Mouse (Mus musculus) kidney, embryonic 16.5 days (tissue): ENCODE data around the gene Cers6. TPM values are rescaled to one million over a fixed set of nuclear protein-coding genes. Genes with fewer than 3 reads are reported as not detected.

Source experiments
- ATAC-seq: fragments of 200-750 bp; cut with Nextera tagmentation; 2 replicates; pipeline ENCODE4 v1.8.0; 2017; ENCODE audit warnings: moderate TSS enrichment; ENCODE audit not compliant: low FRiP score, low TSS enrichment
- H3K27ac ChIP-seq: fragments of 300-500 bp; sonication (generic); 2 replicates; pipeline ENCODE4 v1.5.1; 2014; ENCODE audit warnings: low read length
- H3K27me3 ChIP-seq: fragments of 300-500 bp; sonication (generic); 2 replicates; pipeline ENCODE4 v1.6.1; 2014; ENCODE audit warnings: low read length, control low read depth, mixed read lengths; ENCODE audit not compliant: insufficient read depth
- H3K36me3 ChIP-seq: fragments of 300-500 bp; sonication (generic); 2 replicates; pipeline ENCODE4 v1.6.1; 2014; ENCODE audit warnings: low read length, control low read depth, mixed read lengths; ENCODE audit not compliant: insufficient read depth
- H3K4me1 ChIP-seq: fragments of 300-500 bp; sonication (generic); 2 replicates; pipeline ENCODE4 v1.6.1; 2014; ENCODE audit warnings: low read length, control low read depth, mixed read lengths; ENCODE audit not compliant: insufficient read depth
- H3K4me2 ChIP-seq: fragments of 300-500 bp; sonication (generic); replicated peaks from 2 replicates; pipeline ENCODE4 v1.6.1; 2014; ENCODE audit warnings: low read depth, low read length
- H3K4me3 ChIP-seq: fragments of 300-500 bp; sonication (generic); 2 replicates; pipeline ENCODE4 v1.5.1; 2014; ENCODE audit warnings: mild to moderate bottlenecking, low read length
- H3K9ac ChIP-seq: fragments of 300-500 bp; sonication (generic); replicated peaks from 2 replicates; pipeline ENCODE4 v1.6.1; 2014; ENCODE audit warnings: low read length
- H3K9me3 ChIP-seq: fragments of 300-500 bp; sonication (generic); 2 replicates; pipeline ENCODE4 v1.6.1; 2016; ENCODE audit warnings: low read length, control low read depth
- WGBS: fragments of 180-500 bp; shearing (Covaris S2); extraction: QIAGEN DNeasy Blood & Tissue Kit; methylation state at CpG from one replicate; pipeline ENCODE4 v1.1.7; 2014; 5-methylcytosine and 5-hydroxymethylcytosine counted together
- polyA plus RNA-seq: library from polyadenylated mRNA; unstranded; fragments of >200 nt; fragmentation: Nextera tagmentation; extraction: Ambion mirVana; gene quantifications from 2 replicates; pipeline ENCODE4 v1.2.1, GENCODE M21; 2015

Gene Cers6
- polyA plus RNA-seq, 1 experiment from 2014 or later, result 29.2 TPM

DNA sequence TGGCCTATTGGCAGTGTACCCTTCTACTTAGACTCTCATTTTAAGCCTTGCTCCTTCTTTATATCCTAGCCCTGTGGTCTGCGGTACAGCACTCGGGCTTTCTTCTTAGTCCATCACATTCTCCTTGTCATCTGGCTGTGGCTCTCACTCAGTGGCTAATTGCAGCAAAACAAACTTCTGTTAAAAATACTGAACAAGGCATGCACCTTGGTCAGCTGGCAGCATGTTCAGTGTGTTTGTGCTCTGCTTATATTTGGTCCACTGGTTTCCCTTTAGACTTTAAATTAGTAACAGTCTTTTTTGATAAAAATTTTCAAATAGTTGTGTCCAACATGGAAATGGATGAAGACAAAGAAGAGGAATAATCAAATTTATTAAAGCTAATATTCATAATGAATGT, 94.3 kb downstream of the Cers6 start:
- Histone ChIP-seq H3K9me3 (peaks cover 3% of the 10 kb centered on the region; the same call in 1 of the 2 replicates), H3K36me3 (peaks cover 14% of the 10 kb centered on the region), H3K4me1 (no peaks in the 10 kb centered on the region), H3K27me3 (no peaks in the 10 kb centered on the region), H3K4me2 (no peak overlapping the region), H3K27ac (no peak overlapping the region), H3K4me3 (no peak overlapping the region), H3K9ac (no peak overlapping the region)
- 94% methylated on average over 2 of the region's 2 CpGs for WGBS
- no peak for ATAC-seq

GRCm38 (mm10) chr2:68956146-68956545, 94.9 kb downstream of the Cers6 start:
- H3K4me1 ChIP-seq, result no peaks in the 10 kb centered on the region
- no peak overlapping the region for H3K27ac ChIP-seq
- H3K4me2 ChIP-seq, result no peak overlapping the region
- H3K27me3 ChIP-seq, result no peaks in the 10 kb centered on the region
- H3K9ac ChIP-seq, result no peak overlapping the region
- peaks cover under 1% of the 10 kb centered on the region; the same call in 1 of the 2 replicates for H3K9me3 ChIP-seq
- H3K4me3 ChIP-seq, result no peak overlapping the region
- 88% methylated on average over 3 of the region's 3 CpGs for WGBS
- 0 out of 2 replicates have a peak, but pooled peaks have one; percentile 51 for ATAC-seq
- peaks cover 8% of the 10 kb centered on the region for H3K36me3 ChIP-seq

GRCm38 (mm10) chr2:68957831-68958230, 96.6 kb downstream of the Cers6 start:
- WGBS, result 83% methylated on average over 7 of the region's 7 CpGs
- Histone ChIP-seq H3K4me2 (no peak overlapping the region), H3K4me3 (no peak overlapping the region), H3K36me3 (no peaks in the 10 kb centered on the region), H3K27me3 (no peaks in the 10 kb centered on the region), H3K27ac (no peak overlapping the region), H3K9me3 (no peaks in the 10 kb centered on the region), H3K9ac (no peak overlapping the region), H3K4me1 (no peaks in the 10 kb centered on the region)
- no peak for ATAC-seq

GRCm38 (mm10) chr2:68959573-68959972, 98.3 kb downstream of the Cers6 start:
- Histone ChIP-seq H3K36me3 (no peaks in the 10 kb centered on the region), H3K4me2 (no peak overlapping the region), H3K4me3 (no peak overlapping the region), H3K27ac (no peak overlapping the region), H3K9ac (no peak overlapping the region), H3K9me3 (no peaks in the 10 kb centered on the region), H3K4me1 (no peaks in the 10 kb centered on the region), H3K27me3 (no peaks in the 10 kb centered on the region)
- WGBS, result 90% methylated on average over 4 of the region's 4 CpGs
- no peak for ATAC-seq

DNA sequence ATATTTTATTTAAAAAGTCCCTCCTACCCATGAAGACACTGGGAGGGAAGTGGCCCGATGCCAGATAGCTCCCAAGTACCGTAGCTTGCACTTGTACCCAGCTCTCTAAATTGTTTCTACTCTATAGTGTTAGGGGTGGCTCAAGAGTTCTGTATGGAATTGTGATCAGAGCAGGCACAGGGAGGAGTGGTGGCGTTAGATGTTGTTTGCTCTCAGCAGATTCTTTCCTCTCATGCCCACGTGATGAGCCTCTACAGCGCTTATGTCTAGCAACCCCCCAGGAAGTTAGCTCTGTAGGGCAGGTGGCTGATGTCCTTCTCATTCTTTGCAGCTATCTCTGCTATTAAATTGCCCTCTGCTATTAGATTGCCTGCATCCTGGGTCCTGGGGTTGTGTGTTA, 98.8 kb downstream of the Cers6 start:
- no peaks in the 10 kb centered on the region for H3K27me3 ChIP-seq
- no peak overlapping the region for H3K4me3 ChIP-seq
- no peaks in the 10 kb centered on the region for H3K9me3 ChIP-seq
- no peaks in the 10 kb centered on the region for H3K36me3 ChIP-seq
- H3K9ac ChIP-seq, result no peak overlapping the region
- H3K4me2 ChIP-seq, result no peak overlapping the region
- WGBS, result 94% methylated on average over 5 of the region's 5 CpGs
- H3K27ac ChIP-seq, result no peak overlapping the region
- no peaks in the 10 kb centered on the region for H3K4me1 ChIP-seq
- ATAC-seq, result no peak

DNA sequence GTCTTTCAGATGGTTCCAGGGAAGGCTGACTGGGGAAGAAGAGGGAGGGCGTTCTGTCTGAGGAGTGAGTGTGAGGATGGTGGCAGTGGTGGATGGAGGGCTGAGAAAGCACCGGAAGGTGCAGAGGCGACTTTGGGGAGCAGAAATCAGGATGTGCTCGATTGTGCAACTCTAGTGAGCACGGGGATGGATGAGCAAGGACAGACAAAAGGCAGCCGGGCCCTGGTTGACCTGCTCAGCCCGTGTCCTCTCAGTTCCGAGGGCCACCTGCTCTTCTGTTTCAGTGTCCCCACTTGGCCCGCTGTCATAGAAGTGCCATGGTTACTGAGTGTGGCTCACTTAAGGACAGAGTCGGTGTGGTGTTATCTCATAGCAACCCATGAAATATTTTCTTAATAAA, 99.4 kb downstream of the Cers6 start:
- Histone ChIP-seq H3K4me1 (no peaks in the 10 kb centered on the region), H3K9me3 (no peaks in the 10 kb centered on the region), H3K27ac (no peak overlapping the region), H3K27me3 (no peaks in the 10 kb centered on the region), H3K4me3 (no peak overlapping the region), H3K9ac (no peak overlapping the region), H3K4me2 (no peak overlapping the region), H3K36me3 (no peaks in the 10 kb centered on the region)
- WGBS, result 95% methylated on average over 10 of the region's 10 CpGs
- no peak for ATAC-seq

DNA sequence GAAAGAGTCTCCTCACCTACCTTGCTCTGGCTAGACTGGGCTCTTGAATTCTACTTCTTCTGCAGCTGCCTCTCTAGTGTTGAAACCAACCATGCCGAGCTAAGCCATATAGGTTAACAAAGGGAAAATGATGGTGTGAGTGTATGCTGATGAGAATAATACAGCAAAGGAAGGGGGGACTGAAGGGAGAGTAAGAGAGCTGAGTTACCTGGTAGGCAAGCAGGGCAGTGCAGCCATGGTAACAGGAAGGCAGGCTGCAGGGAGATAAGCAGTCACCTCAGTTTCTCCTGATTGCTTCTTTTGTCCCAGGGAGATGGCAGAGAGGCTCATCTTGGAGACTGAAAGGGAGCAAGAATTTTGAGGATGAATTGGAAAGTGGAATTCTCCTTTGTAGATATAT, 105.1 kb downstream of the Cers6 start:
- Histone ChIP-seq H3K27ac (no peak overlapping the region), H3K36me3 (peaks cover 9% of the 10 kb centered on the region; the same call in 1 of the 2 replicates), H3K9ac (no peak overlapping the region), H3K4me2 (no peak overlapping the region), H3K4me1 (no peaks in the 10 kb centered on the region), H3K9me3 (peaks cover 9% of the 10 kb centered on the region), H3K4me3 (no peak overlapping the region), H3K27me3 (no peaks in the 10 kb centered on the region)
- WGBS, result 82% methylated on average over 1 of the region's 1 CpGs
- no peak for ATAC-seq

DNA sequence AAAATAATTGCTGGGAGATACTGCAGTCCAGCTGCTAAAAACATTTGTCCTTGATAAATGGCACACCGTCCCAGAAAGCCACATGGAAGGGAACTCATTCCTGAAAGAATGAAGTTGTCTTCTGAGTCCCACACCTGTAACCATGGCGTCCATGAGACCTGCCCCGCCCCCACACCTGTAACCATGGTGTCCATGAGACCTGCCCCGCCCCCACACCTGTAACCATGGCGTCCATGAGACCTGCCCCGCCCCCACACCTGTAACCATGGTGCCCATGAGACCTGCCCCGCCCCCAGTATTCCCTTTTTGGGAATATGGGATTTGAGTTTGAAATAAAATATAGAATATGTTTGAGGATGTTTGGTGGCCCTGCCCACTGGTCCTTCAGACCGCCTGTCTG, 106.8 kb downstream of the Cers6 start:
- H3K27ac ChIP-seq, result no peak overlapping the region
- no peak overlapping the region for H3K4me3 ChIP-seq
- H3K4me2 ChIP-seq, result no peak overlapping the region
- no peak overlapping the region for H3K9ac ChIP-seq
- peaks cover 9% of the 10 kb centered on the region; the same call in 1 of the 2 replicates for H3K36me3 ChIP-seq
- H3K27me3 ChIP-seq, result no peaks in the 10 kb centered on the region
- peaks cover 9% of the 10 kb centered on the region for H3K9me3 ChIP-seq
- no peak for ATAC-seq
- WGBS, result 89% methylated on average over 8 of the region's 8 CpGs
- H3K4me1 ChIP-seq, result no peaks in the 10 kb centered on the region

DNA sequence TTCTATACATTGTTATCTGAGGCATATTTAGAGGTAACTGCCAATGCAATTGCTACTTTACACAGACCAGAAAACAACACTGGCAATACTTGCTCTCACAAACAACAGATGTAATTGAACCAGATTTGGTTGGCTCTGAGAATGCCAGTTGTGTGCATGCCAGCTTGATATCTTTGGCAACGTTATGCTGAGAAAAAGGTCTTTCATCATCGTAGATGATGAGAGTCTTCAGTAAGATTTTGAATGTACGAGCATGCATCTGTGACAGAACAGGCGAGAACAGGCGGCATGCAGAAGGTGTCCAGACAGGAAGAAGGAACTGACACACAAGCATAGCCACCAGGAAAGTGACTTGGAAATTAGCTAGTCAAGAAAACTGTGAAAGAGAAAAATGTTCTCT, 110.6 kb downstream of the Cers6 start:
- ATAC-seq, result no peak
- WGBS, result 93% methylated on average over 5 of the region's 5 CpGs
- Histone ChIP-seq H3K27me3 (no peaks in the 10 kb centered on the region), H3K4me2 (no peak overlapping the region), H3K9me3 (peaks cover 9% of the 10 kb centered on the region), H3K36me3 (peaks cover 9% of the 10 kb centered on the region; the same call in 1 of the 2 replicates), H3K9ac (no peak overlapping the region), H3K4me1 (no peaks in the 10 kb centered on the region), H3K4me3 (no peak overlapping the region), H3K27ac (no peak overlapping the region)

GRCm38 (mm10) chr2:68973753-68974152, 112.5 kb downstream of the Cers6 start:
- H3K4me2 ChIP-seq, result no peak overlapping the region
- 67% methylated on average over 2 of the region's 2 CpGs for WGBS
- no peak overlapping the region for H3K27ac ChIP-seq
- H3K9me3 ChIP-seq, result peaks cover 9% of the 10 kb centered on the region
- peaks cover 9% of the 10 kb centered on the region; the same call in 1 of the 2 replicates for H3K36me3 ChIP-seq
- no peak for ATAC-seq
- peaks cover 10% of the 10 kb centered on the region for H3K4me1 ChIP-seq
- no peak overlapping the region for H3K9ac ChIP-seq
- no peaks in the 10 kb centered on the region for H3K27me3 ChIP-seq
- H3K4me3 ChIP-seq, result no peak overlapping the region
